Mouse (Mus musculus): Measurements from ENCODE around the gene Tspan9.
A peak's percentile ranks its signal among the peaks of the same experiment; 100 is the strongest.

Gene Tspan9

GRCm38 (mm10) chr6:127974000-127974399, 169.4 kb downstream of the Tspan9 start:
- DNase-seq = no peak

DNA sequence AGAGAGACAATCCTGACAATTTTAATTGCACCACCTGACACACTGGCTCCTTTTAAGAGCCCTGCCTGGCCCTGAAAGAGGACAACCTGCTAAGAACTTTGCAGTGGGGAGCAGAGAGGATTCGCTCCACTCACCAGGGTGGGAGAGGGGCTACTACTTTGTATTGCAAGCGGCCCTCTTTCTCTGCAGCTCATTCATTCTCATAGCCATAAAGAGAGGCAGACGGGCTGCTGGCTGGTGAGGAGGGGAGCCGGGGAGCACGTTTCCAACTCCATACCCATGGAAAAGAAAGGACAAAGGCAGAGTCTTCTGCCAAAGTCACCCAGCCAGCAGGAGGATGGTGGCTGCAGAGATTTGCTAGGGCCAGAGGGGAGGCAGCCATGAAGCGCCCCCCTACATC, 169.8 kb downstream of the Tspan9 start:
- DNase-seq = no peak

GRCm38 (mm10) chr6:127971931-127972330, 171.5 kb downstream of the Tspan9 start:
- DNase-seq = no peak

- no peak for DNase-seq
These were observed 172.5 kb downstream of the Tspan9 start for GRCm38 (mm10) chr6:127970848-127971247.

DNA sequence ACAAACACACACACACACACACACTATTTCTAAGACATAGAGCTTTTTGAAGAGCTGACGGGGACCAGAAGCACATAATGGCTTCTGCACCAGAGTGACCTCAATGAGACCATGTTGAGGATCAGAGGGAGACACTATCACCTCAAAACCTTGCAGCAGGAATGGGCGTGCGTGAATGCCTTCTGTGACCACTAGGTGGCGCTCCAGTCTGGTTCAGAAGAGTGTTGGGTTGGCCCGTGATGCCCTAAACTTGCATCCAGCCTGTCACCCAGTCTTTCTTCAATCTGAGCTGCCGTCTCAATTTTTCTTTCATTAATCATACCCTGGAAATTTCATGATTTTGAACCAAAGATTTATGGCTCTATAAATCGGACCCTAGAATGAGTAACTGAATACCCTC, 173.3 kb downstream of the Tspan9 start:
- DNase-seq = peak; percentile 85

- no peak for DNase-seq
These were observed 173.7 kb downstream of the Tspan9 start for GRCm38 (mm10) chr6:127969709-127970108.

- no peak for DNase-seq
These were observed 177.9 kb downstream of the Tspan9 start for GRCm38 (mm10) chr6:127965497-127965896.

DNA sequence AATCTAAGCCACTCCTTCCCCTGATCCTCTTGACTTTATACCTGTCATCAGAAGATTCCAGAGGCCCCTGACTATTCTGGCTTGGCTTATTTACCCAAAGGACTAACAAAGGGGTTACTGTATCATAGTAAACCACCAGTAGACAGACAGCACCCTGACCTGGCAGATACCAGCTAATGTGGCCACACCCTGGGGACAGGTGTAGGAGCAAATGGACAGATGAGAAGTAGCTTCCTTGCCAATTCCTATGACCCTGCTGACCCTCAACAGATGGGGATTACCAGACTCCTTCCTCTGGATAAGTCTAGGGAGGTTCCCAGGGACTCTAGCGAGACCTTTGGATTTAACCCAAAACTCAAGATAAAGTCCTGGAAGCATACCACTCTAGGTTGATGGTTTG, 183.2 kb downstream of the Tspan9 start:
- no peak for DNase-seq

GRCm38 (mm10) chr6:127956172-127956571, 187.2 kb downstream of the Tspan9 start:
- no peak for DNase-seq

DNA sequence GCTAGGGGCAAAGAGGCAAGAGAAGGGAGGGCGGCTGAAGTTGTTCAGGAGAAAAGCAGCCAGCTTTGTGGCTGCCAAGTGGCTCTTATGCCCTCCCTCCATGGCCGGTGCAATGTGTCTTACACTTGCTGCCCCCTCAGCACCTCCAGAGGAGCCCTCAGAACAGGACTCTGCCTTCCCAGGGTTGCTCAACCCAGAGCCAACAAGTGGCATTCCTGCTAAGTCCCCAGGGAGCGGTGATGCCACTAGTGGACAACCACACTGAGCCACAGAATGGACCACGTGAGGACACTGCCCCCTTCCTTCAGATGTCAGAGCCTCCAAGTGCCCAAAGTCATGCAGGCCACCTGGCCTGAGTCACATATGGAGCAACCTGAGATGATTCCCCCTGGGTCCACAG, 190.3 kb downstream of the Tspan9 start:
- peak; percentile 56 for DNase-seq

DNA sequence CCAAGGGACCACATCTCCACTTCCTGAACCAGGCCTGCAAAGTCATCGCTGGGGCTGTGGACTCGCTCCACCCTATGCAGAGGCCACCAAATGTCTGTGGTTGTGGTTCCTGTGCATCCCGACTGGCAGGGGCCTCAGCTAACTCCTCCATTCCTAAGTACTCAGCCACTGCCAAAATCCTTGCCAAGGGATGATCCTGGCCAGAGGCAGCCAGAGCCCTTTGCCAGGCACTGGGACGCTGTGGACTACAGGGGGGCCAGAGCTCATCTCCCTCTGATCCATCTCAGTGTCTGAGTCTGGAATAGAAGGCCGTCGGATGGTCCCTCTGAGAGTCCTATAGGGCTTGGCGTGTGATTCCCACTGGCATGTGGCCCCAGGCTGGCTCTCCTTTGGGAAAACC, 193.5 kb downstream of the Tspan9 start:
- no peak for DNase-seq

- no peak for DNase-seq
These were observed 194.7 kb downstream of the Tspan9 start for GRCm38 (mm10) chr6:127948656-127949055.

- peak; percentile 78 for DNase-seq
These were observed 197.7 kb downstream of the Tspan9 start for GRCm38 (mm10) chr6:127945725-127946124.

DNA sequence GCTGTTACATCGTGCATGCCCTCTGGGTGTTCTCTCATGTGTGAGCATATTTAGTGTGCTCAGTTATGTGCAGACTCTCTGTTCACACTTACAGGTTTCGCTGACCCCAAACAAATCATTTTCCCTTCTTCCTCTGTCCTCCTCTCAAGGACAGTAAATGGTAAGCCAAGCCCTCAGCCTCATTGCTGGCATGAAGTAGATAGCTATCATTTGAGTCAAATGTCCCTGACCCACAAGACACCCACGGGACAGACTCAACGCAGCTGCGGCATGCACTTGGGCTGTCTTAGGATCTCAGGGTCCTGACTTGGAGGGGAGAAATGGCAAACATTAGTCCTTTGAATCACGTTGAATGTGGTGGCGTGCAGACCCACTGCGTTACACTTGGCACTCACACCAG, 201.0 kb downstream of the Tspan9 start:
- DNase-seq = no peak

- no peak for DNase-seq
These were observed 208.3 kb downstream of the Tspan9 start for GRCm38 (mm10) chr6:127935105-127935504.

- peak; percentile 70 for DNase-seq
These were observed 209.6 kb downstream of the Tspan9 start for GRCm38 (mm10) chr6:127933841-127934240.

- peak; percentile 63 for DNase-seq
These were observed 210.7 kb downstream of the Tspan9 start for GRCm38 (mm10) chr6:127932697-127933096.

GRCm38 (mm10) chr6:127928682-127929081, 214.7 kb downstream of the Tspan9 start:
- DNase-seq = no peak

- DNase-seq = no peak
These were observed 217.5 kb downstream of the Tspan9 start for GRCm38 (mm10) chr6:127925915-127926314.

DNA sequence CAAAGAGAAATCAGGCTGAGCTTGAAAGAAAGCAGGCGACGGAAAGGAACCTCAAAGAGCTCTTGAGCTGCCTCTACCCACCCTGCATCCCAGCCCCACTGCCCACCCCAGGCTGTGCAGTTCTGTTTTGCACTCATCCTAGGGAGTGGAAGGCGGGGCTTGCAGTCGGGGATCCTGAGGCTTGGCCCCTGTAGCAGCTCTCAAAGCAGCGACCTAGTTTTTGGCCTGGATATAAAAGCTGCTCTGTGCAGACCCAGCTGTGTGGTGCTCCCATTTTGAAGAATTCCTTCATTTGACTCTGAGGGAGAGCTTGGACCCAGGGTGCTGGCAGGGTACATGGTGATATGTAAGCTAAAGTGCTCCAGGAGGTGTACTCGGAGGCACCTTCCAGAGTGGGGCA, 218.6 kb downstream of the Tspan9 start:
- DNase-seq = no peak

GRCm38 (mm10) chr6:127923296-127923695, 220.1 kb downstream of the Tspan9 start:
- DNase-seq = no peak

DNA sequence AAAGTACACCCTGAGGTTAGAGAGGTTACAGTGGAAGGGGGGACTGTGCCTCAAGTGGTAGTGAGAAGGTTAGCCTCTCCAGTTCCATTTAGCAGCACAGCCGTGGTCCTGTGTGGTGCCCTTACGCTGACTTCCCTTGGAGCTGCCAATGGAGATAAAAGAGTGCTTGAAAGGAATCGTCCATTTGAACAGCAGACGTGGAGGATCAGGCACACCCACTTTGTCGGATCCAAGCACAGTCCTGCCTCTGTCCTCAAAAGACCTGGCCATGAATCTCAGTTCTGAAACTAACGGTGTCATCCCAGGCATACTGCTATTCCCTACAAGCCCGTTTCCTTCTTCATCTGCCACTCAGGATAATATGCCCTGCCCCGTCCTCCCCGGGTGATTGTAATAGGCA, 221.4 kb downstream of the Tspan9 start:
- DNase-seq = peak; percentile 40

DNA sequence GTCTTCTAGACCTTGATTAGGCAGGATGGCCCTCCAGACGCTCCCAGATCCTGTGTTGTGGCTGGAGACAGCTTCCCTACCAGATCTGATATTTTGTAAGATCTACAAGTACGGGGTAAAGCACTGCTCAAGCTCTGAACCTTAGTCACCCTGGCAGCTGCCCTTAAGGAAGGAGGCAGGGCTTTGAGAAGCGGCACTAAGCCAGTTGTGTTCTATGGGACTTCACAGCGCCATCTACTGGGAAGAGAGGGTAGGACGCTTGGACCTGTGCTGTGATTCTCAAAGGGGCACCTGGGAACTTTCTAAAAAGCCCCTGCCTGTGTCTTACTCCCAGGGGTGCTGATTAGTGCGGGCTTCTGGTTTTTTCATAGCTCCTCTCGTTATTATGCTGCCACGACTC, 222.7 kb downstream of the Tspan9 start:
- DNase-seq = peak; percentile 94

GRCm38 (mm10) chr6:127919491-127919890, 223.9 kb downstream of the Tspan9 start:
- DNase-seq = no peak

GRCm38 (mm10) chr6:127917712-127918111, 225.7 kb downstream of the Tspan9 start:
- no peak for DNase-seq

- no peak for DNase-seq
These were observed 226.4 kb downstream of the Tspan9 start for GRCm38 (mm10) chr6:127916993-127917392.
